Mouse (Mus musculus) embryo, embryonic 11 days (tissue): ENCODE results near the gene Olfr340.
"Not testable (repeated sequence)": the region's sequence is repeated elsewhere in the genome, so short reads cannot be mapped to it uniquely, and the experiment has no call there.

Experiments used
- DNase-seq: peaks from one replicate; pipeline ENCODE4 v3.0.0-alpha.2; 2015

The Olfr340 gene

DNA sequence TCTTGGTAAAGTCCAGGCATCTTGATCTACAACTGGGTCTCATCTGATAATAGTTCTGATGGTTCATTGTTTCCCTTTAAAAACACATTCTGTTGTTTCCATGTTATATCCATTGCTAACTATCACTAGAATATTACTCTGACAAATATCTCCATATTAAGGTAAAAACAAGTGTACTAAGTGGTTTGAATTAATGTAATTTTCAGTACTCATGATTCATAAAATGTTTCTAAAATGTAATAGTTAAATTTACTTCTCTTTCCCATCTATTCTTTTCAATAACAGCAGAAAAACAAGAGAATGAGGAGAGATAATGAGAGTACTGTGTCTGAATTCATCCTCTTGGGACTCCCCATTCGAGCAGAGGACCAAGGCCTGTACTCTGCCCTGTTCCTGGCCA lies at the start of gene Olfr340:
Gene Olfr340, plus strand, starts transcription at position 301 of the 400 bp plus-strand sequence.
- DNase-seq: no peak

DNA sequence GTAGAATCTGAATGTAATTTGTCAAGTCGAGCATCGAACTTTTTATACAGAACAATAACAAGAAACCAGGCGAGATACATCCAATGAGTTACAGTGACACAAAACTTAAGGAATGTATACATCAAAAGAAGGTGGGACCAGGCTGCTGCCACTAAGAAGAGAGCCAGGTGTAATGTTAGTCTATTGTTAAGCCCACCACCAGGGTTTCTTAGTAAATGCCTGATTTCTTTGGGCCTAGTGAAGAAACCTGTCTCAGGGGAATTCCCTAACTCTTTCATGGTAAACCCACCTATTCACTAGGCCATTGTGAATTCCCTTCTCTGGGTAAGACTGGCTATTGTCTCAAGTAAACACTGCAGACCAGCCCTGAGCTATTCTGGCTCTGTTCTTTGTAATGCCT lies 37.2 kb upstream of the Olfr340 start:
- DNase-seq: not testable (repeated sequence)

DNA sequence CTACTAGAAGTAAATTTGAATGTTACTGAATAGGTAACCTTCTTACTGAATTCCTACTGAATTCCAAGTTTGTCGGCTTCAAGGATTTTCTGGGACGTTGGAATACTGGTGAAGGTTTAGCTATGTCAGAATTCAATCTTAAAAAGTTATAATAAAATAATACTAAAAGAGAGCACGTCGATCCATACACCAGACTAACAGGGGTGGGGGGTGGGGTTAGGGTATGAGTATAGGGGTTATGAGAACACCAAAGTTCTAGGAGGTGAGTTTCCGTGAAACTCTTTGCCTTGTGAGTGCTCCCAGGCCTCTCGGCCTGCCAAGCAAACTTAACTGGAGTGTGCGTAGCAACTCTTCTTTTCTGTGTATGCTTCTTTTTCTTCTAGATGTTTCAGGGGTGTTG lies 36.8 kb upstream of the Olfr340 start:
- DNase-seq: not testable (repeated sequence)

DNA sequence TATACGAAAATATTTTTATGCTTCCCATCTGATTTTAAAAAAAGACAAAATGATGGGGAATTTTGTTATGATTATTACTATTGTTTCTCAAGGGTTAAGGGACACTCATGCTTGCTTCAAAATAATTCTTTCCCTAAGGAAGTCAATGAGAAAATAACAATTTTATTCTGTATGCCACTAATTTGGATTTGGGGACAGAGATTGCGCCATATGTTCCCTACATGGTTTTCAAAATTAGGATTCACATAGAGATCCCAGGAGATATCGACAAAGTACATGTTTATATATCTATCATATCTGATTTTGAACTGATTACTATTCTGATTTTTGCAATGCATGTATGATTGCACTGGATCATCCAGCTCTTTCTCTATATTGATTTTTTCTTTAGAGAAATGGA lies 33.7 kb upstream of the Olfr340 start, which contains the start of gene Olfr339:
Gene Olfr339, plus strand, starts transcription at position 301 of the 400 bp plus-strand sequence.
- no peak for DNase-seq

DNA sequence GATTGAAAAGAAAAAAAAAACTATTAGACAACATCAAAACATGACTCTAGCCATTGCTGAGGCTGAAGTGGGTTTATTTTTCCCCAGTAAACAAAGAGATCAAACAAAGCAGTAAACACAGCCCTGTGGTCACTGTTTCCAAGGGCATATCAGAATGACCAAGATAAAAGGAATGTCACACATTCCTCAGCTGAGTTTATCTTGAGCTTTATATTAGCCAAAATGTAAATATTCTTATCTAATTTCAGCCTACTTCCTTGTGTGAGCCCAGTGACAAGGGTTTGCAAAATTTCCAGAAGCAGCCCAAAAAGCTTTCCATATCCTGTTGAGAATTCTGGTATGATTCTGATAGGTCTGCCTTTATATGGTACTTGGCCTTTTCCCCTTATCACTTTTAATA lies 21.2 kb downstream of the Olfr340 start:
- no peak for DNase-seq

DNA sequence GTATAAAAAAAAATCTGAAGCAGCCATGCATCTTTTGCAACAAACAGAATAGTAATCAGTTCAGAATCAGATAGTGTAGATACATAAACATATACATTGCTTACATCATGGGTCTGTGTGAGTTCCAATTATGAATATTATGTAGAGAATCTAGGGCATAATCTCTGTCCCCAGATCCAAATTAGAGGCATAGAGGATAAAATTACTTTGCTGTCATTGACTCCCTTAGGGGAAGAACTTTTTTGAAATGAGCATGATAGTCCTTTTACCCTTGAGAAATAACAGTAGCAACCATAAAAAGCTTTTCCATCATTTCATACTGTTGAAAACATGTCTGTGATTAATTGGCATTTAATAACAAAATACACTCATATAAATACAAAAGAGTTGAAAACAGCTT lies 30.0 kb downstream of the Olfr340 start, which contains the start of gene Olfr341:
Gene Olfr341, minus strand, starts transcription at position 101 of the 400 bp plus-strand sequence.
- DNase-seq: no peak
